Mouse (Mus musculus): ENCODE data around the gene Bbs5.

DNA sequence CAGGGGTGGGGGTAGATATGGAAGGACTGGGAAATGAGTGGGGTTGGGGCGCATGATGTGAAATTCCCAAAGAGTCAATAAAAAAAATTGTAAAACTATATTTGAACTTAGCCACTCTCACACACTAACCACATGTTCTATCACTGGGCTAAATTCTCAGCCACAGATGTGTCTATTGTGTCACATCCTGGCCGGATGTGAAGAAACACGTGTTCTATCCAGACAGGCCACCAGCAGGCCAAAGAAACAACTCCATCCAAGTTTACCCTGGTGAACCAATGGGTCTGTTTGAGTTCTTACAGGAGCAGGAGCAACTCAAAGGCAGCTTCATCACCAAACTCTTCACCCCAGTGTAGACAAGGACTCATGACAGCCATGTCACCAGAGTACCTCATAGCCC is 69.5 kb downstream of the Bbs5 start:
- no peak for TF ChIP-seq CTCF (IDR thresholded peaks at IDR 0.05; ENCODE audit: low read depth)
- TF ChIP-seq EP300 (IDR thresholded peaks at IDR 0.05; ENCODE audit: low read depth): no peak

Measured in liver, postnatal 0 days (tissue).